Mouse (Mus musculus): ENCODE data around the gene Tmem135. TPM values are rescaled to one million over a fixed set of nuclear protein-coding genes. Genes with fewer than 3 reads are reported as not detected.

Tmem135 gene
- total and polyA plus RNA-seq, 3 experiments = 7.4 to 33.9 TPM; not detected in 1

DNA sequence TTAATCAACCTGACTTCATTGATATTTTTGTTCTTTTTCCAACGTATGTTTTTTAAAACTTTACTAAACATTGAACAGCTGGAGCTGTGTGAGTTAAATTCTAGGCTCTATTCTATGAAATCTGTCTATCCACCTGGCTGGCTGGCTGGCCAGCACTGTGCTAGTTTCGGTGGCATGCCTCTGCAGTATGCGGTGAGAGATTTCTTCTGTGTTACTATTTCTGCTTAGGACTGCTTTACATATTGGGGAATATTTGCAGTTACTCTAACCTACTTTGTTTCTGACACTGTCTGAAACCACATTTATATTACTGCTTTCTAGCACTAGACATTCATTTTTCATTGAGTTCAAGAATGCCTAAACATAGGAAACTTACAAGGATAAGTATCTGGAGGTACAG lies 150.2 kb downstream of the Tmem135 start:
- no peak for DNase-seq (ENCODE audit: low read depth, low spot score)
- H3K9ac ChIP-seq (ENCODE audit: control insufficient read depth, low read depth, low read length, poor library complexity, severe bottlenecking) = no peak overlapping the region

DNA sequence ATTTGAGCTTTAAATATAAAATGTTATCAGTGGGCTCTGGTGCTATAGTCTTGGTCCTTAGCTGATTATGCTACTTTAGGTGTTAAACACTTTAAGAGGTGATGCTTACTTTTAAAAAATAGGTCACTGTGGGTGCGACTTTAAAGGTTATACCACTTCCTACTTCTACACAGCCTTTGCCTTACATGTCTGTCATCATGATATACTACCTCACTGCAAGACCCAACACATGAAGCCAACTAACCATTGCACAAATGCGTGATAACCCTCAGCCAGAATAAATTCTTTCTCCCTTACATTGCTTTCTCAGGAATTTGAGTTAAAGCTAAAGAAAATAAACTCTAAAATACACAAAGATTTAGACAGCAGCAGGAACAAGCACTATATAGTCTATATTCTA lies 150.7 kb downstream of the Tmem135 start:
- H3K27me3 ChIP-seq (ENCODE audit: control insufficient read depth in 1 of 2, insufficient read depth in 2 of 2, low read length in 2 of 2) = no peaks in the 10 kb centered on the region
- no peak overlapping the region for H3K27ac ChIP-seq (ENCODE audit: control insufficient read depth, low read depth, low read length)
- no peak overlapping the region for H3K9ac ChIP-seq (ENCODE audit: control insufficient read depth, low read depth, low read length, poor library complexity, severe bottlenecking)
- H3K4me3 ChIP-seq (ENCODE audit: control insufficient read depth in 1 of 2, insufficient read depth in 1 of 2, low read depth in 2 of 2, low read length in 2 of 2) = no peak overlapping the region
- no peaks in the 10 kb centered on the region for H3K4me1 ChIP-seq (ENCODE audit: control insufficient read depth in 1 of 2, insufficient read depth in 2 of 2, low read length in 2 of 2)
- DNase-seq (ENCODE audit: low read depth, low spot score) = no peak
- no peaks in the 10 kb centered on the region; a peak in 1 of 4 replicates for H3K36me3 ChIP-seq (ENCODE audit: control insufficient read depth in 1 of 2, insufficient read depth in 2 of 2, low read length in 2 of 2)
- TF ChIP-seq USF2 (IDR thresholded peaks at IDR 0.05; ENCODE audit: borderline replicate concordance in 1 of 2, insufficient read depth in 1 of 2, low read depth in 1 of 2, low read length in 2 of 2) (no peak), RAD21 (IDR thresholded peaks at IDR 0.05; ENCODE audit: low read depth, low read length) (no peak), ZMIZ1 (IDR thresholded peaks at IDR 0.05; ENCODE audit: low read depth, low read length) (no peak), POLR2AphosphoS2 (IDR thresholded peaks at IDR 0.05; ENCODE audit: low read length) (no peak), JUND (IDR thresholded peaks at IDR 0.05; ENCODE audit: low read depth, low read length) (no peak), MAFK (IDR thresholded peaks at IDR 0.05; ENCODE audit: borderline replicate concordance, low read depth, low read length) (no peak), BHLHE40 (IDR thresholded peaks at IDR 0.05; ENCODE audit: borderline replicate concordance, low read depth, low read length) (no peak), NELFE (IDR thresholded peaks at IDR 0.05; ENCODE audit: low read depth, low read length) (no peak)
- H3K9me3 ChIP-seq (replicated peaks; ENCODE audit: insufficient read depth, low read length) = no peaks in the 10 kb centered on the region
- H3K79me2 ChIP-seq (ENCODE audit: control insufficient read depth, insufficient read depth, low read length, poor library complexity) = no peaks in the 10 kb centered on the region

More for the DNA sequence above, 150.2 kb downstream of the Tmem135 start:
- TF ChIP-seq USF1 (IDR thresholded peaks at IDR 0.05; ENCODE audit: low read depth, low read length) (no peak), JUND (IDR thresholded peaks at IDR 0.05; ENCODE audit: low read depth, low read length) (no peak), GABPA (IDR thresholded peaks at IDR 0.05; ENCODE audit: low read depth, low read length) (no peak), POLR2AphosphoS5 (IDR thresholded peaks at IDR 0.05; ENCODE audit: borderline replicate concordance, low read depth, low read length) (no peak), TCF12 (IDR thresholded peaks at IDR 0.05; ENCODE audit: low read depth, low read length) (no peak), POLR2A (IDR thresholded peaks at IDR 0.05; ENCODE audit: control insufficient read depth in 1 of 2, insufficient read depth in 1 of 2, low read depth in 1 of 2, low read length in 2 of 2, poor library complexity in 1 of 2) (no peak), RCOR1 (IDR thresholded peaks at IDR 0.05; ENCODE audit: low read depth, low read length) (no peak), ETS1 (IDR thresholded peaks at IDR 0.05; ENCODE audit: low read depth, low read length) (no peak), SIN3A (IDR thresholded peaks at IDR 0.05; ENCODE audit: low read length) (no peak), EP300 (IDR thresholded peaks at IDR 0.05; ENCODE audit: low read depth in 1 of 2, low read length in 2 of 2) (no peak), KAT2A (conservative IDR thresholded peaks at IDR 0.05; ENCODE audit: low read depth, low read length) (no peak), RAD21 (IDR thresholded peaks at IDR 0.05; ENCODE audit: low read depth, low read length) (no peak), NELFE (IDR thresholded peaks at IDR 0.05; ENCODE audit: low read depth, low read length) (no peak), GATA1 (IDR thresholded peaks at IDR 0.05; ENCODE audit: low read depth, low read length) (no peak), TAL1 (IDR thresholded peaks at IDR 0.05; ENCODE audit: low read length) (no peak), ZNF384 (IDR thresholded peaks at IDR 0.05; ENCODE audit: low read depth, low read length) (no peak), HCFC1 (IDR thresholded peaks at IDR 0.05; ENCODE audit: low read depth, low read length) (no peak)
- H3K4me1 ChIP-seq (ENCODE audit: control insufficient read depth in 1 of 2, insufficient read depth in 2 of 2, low read length in 2 of 2) = no peaks in the 10 kb centered on the region
- H3K27ac ChIP-seq (ENCODE audit: control insufficient read depth, low read depth, low read length) = no peak overlapping the region
- H3K4me3 ChIP-seq (ENCODE audit: control insufficient read depth in 1 of 2, insufficient read depth in 1 of 2, low read depth in 2 of 2, low read length in 2 of 2) = no peak overlapping the region
- no peaks in the 10 kb centered on the region for H3K36me3 ChIP-seq (ENCODE audit: control insufficient read depth in 1 of 2, insufficient read depth in 2 of 2, low read length in 2 of 2)
- H3K79me2 ChIP-seq (ENCODE audit: control insufficient read depth, insufficient read depth, low read length, poor library complexity) = no peaks in the 10 kb centered on the region
- no peaks in the 10 kb centered on the region for H3K27me3 ChIP-seq (ENCODE audit: control insufficient read depth in 1 of 2, insufficient read depth in 2 of 2, low read length in 2 of 2)
- H3K9me3 ChIP-seq (replicated peaks; ENCODE audit: insufficient read depth, low read length) = no peaks in the 10 kb centered on the region
